Mouse (Mus musculus): ENCODE measurements around the gene Aldh6a1.

DNA sequence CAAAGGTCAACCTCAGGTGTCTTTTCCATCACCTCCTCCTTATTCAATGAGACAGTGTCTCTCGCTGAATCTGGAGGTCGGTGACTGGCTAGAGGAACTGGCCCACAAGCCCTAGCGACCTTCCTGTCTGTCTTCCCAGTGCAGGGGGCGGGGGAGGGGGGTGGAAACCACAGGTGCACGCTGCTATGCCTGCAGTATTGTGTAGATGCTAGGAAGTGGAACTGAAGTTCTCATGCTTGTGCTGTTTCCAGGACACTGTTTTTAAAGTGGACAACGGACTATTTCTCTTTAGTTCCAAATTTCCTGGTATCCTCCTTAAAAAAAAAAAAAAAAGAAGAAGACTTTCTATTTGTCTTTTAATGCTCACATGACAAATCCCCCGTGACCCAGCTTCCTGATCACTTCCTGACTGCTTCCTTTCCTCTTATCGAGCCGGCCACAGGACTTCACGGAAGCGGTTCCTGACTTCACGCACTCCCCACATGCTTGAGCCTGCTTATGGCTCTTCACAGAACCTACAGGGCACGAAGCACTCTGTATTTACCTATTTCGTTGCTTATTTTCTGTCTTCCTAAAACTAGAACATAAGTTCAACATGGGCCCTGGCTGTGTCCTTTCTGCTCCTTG is 61.9 kb downstream of the Aldh6a1 start:
- TF ChIP-seq TAL1 (IDR thresholded peaks at IDR 0.05; ENCODE audit: low read length) (no peak), GATA1 (IDR thresholded peaks at IDR 0.05; ENCODE audit: low read length) (no peak)
